Mouse (Mus musculus) erythroblast, embryonic 14.5 days (primary cell): ENCODE results near the gene Atp5j.

Experiments
- GATA1 ChIP-seq: IDR thresholded peaks from 2 replicates; pipeline ENCODE4 v1.6.1; 2012; ENCODE audit warnings: low read length, inconsistent platforms, mixed read lengths
- TAL1 ChIP-seq: IDR thresholded peaks from 3 replicates; pipeline ENCODE4 v1.6.1; 2012; ENCODE audit warnings: low read length, inconsistent platforms, mixed read lengths

DNA sequence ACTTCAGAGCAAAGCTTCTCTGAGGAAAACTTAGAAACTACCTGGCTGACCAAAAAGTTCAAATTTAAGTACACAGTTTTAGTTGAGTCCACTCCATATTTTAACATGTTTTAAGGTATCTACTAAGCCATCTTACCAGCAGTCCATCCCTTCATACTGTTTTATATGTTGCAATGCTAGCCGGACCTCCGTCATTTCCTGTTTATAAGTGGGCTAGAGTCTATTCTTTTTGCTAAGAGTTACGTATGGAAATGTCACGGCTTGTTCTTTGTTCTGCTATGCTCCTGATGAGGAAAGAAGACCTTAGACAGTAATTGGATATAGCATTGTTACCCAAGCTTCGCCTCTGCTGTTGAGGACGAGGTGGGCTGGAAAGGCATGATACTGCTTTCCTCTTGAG is 18.1 kb upstream of the Atp5j start:
- no peak for TF ChIP-seq GATA1
- TF ChIP-seq TAL1, result no peak
